Mouse (Mus musculus): ENCODE results near the gene St13. TPM values are rescaled to one million over a fixed set of nuclear protein-coding genes. Genes with fewer than 3 reads are reported as not detected.

Gene St13
- total and polyA plus RNA-seq, 3 experiments: 192 to 646 (median 208) TPM

- dilution Hi-C loops (cut with MboI; ENCODE audit: extremely low pct_ligation_motif_present, extremely low pct_unique_long_range_greater_than_20kb, low sequenced_read_pairs): no loop called here
- no peaks in the 10 kb centered on the region for H3K4me1 ChIP-seq (ENCODE audit: control insufficient read depth in 1 of 2, insufficient read depth in 2 of 2)
Measured at GRCm38 (mm10) chr15:81427947-81428346, 28.1 kb upstream of the St13 start.

DNA sequence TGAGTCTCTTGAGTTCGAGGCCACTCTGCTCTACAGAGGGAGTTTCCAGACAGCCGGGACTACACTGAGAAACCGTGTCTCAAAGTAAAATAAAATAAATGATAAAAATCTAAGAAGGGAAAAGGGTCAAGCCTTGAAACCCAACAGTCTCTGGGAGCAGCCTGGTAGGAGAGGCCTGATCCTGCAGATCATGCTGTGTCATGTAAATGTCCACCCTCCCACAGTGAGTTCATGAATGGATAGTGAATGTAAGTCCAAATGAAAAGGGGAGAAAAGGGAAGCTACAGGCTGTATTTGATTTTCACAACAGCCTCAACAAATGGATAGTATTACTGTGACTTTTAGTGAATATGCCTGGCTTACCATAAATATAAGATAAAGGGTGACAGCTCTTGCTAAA, 25.4 kb upstream of the St13 start:
- no peak for DNase-seq (ENCODE audit: extremely low read depth)
- Histone ChIP-seq H3K27me3 (replicated peaks) (no peaks in the 10 kb centered on the region), H3K36me3 (replicated peaks in 1 of 2; ENCODE audit: control insufficient read depth in 1 of 2, insufficient read depth in 1 of 2, low read length in 1 of 2) (peaks cover 18 to 48% of the 10 kb centered on the region in 2 experiments), H3K27ac (ENCODE audit: insufficient read depth, low read depth) (no peak overlapping the region), H3K4me3 (replicated peaks in 1 of 3; ENCODE audit: low read depth in 2 of 3, low read length in 2 of 3, poor library complexity in 1 of 3) (no peak overlapping the region), H3K4me2 (ENCODE audit: insufficient read depth, low read depth, poor library complexity, severe bottlenecking) (no peak overlapping the region), H3K79me2 (replicated peaks; ENCODE audit: control insufficient read depth, extremely low read depth, insufficient read depth, poor library complexity, severe bottlenecking) (no peaks in the 10 kb centered on the region), H3K9ac (ENCODE audit: insufficient read depth, low read depth) (no peak overlapping the region), H3K4me1 (ENCODE audit: control insufficient read depth in 1 of 2, insufficient read depth in 2 of 2) (peaks cover 2 to 8% of the 10 kb centered on the region in 2 experiments; a peak in 2 of 4 replicates), H3K9me3 (replicated peaks; ENCODE audit: low read length) (no peaks in the 10 kb centered on the region)
- in situ Hi-C loops (cut with MboI; ENCODE audit: low pct_ligation_motif_present, low pct_unique_long_range_greater_than_20kb, low sequenced_read_pairs) (no loop called here), dilution Hi-C loops (cut with MboI; ENCODE audit: extremely low pct_ligation_motif_present, extremely low pct_unique_long_range_greater_than_20kb, low sequenced_read_pairs) (no loop called here)
- TF ChIP-seq CHD1 (IDR thresholded peaks at IDR 0.05; ENCODE audit: low read depth, low read length) (no peak), SIN3A (IDR thresholded peaks at IDR 0.05; ENCODE audit: low read length) (no peak), TBP (conservative IDR thresholded peaks at IDR 0.05; ENCODE audit: low read depth, low read length) (no peak), TCF12 (IDR thresholded peaks at IDR 0.05; ENCODE audit: low read depth, low read length) (no peak), POLR2AphosphoS2 (IDR thresholded peaks at IDR 0.05; ENCODE audit: low read depth, low read length) (no peak), PAX5 (IDR thresholded peaks at IDR 0.05; ENCODE audit: low read length) (no peak), RCOR1 (conservative IDR thresholded peaks at IDR 0.05; ENCODE audit: low read depth, low read length) (no peak), MAX (IDR thresholded peaks at IDR 0.05; ENCODE audit: low read length) (no peak), HCFC1 (IDR thresholded peaks at IDR 0.05; ENCODE audit: low read depth, low read length) (no peak), ZKSCAN1 (IDR thresholded peaks at IDR 0.05; ENCODE audit: borderline replicate concordance, low read depth, low read length) (no peak), POLR2A (IDR thresholded peaks at IDR 0.05; ENCODE audit: low read depth, low read length) (no peak), ETS1 (conservative IDR thresholded peaks at IDR 0.05; ENCODE audit: low read depth, low read length) (no peak), ZC3H11A (IDR thresholded peaks at IDR 0.05; ENCODE audit: low read depth, low read length) (no peak), CHD2 (IDR thresholded peaks at IDR 0.05; ENCODE audit: low read length) (no peak)

More at GRCm38 (mm10) chr15:81427947-81428346, 28.1 kb upstream of the St13 start:
- no peaks in the 10 kb centered on the region for H3K27me3 ChIP-seq (replicated peaks)
- no peak overlapping the region for H3K4me3 ChIP-seq (replicated peaks in 1 of 3; ENCODE audit: low read depth in 2 of 3, low read length in 2 of 3, poor library complexity in 1 of 3)
- H3K36me3 ChIP-seq (replicated peaks in 1 of 2; ENCODE audit: control insufficient read depth in 1 of 2, insufficient read depth in 1 of 2, low read length in 1 of 2): peaks cover 29 to 61% of the 10 kb centered on the region in 2 experiments
- H3K27ac ChIP-seq (ENCODE audit: insufficient read depth, low read depth): no peak overlapping the region
- TF ChIP-seq JUND (conservative IDR thresholded peaks at IDR 0.05; ENCODE audit: low read depth, low read length): no peak
- no peak for TF ChIP-seq KAT2A (IDR thresholded peaks at IDR 0.05; ENCODE audit: insufficient replicate concordance, low read length)
- peak; percentile 15 for TF ChIP-seq RAD21 (IDR thresholded peaks at IDR 0.05; ENCODE audit: low read depth, low read length)
- peak in 1 of 2 experiments; percentile 34; a peak in 2 of 4 replicates for TF ChIP-seq CTCF (conservative IDR thresholded peaks at IDR 0.05 in 1 of 2, IDR thresholded peaks at IDR 0.05 in 1 of 2; ENCODE audit: low read depth in 2 of 2, low read length in 2 of 2)
- H3K4me2 ChIP-seq (ENCODE audit: insufficient read depth, low read depth, poor library complexity, severe bottlenecking): no peak overlapping the region
- DNase-seq (ENCODE audit: extremely low read depth): no peak
- no peaks in the 10 kb centered on the region for H3K9me3 ChIP-seq (replicated peaks; ENCODE audit: low read length)
- H3K9ac ChIP-seq (ENCODE audit: insufficient read depth, low read depth): no peak overlapping the region
- in situ Hi-C loops (cut with MboI; ENCODE audit: low pct_ligation_motif_present, low pct_unique_long_range_greater_than_20kb, low sequenced_read_pairs): no loop called here
- no peaks in the 10 kb centered on the region for H3K79me2 ChIP-seq (replicated peaks; ENCODE audit: control insufficient read depth, extremely low read depth, insufficient read depth, poor library complexity, severe bottlenecking)

Measured in CH12.LX (cell line).